Mouse (Mus musculus): ENCODE measurements around the gene Wipi1. TPM values are rescaled to one million over a fixed set of nuclear protein-coding genes. Genes with fewer than 3 reads are reported as not detected.

The Wipi1 gene
- total RNA-seq, 2 experiments from 2014 or later = 53.0 to 60.8 TPM

- TF ChIP-seq CTCF (IDR thresholded peaks at IDR 0.05) = no peak
- intact Hi-C loops (cut with DNase I) = loop anchor here (10.0 kb wide), 1 partner anchor 280 kb away; no protein-coding TSS in a partner anchor
- Histone ChIP-seq H3K4me3 (no peak overlapping the region), H3K27ac (peak overlapping the region; percentile 78)
- no peak for DNase-seq
These were observed 3.5 kb upstream of the Wipi1 start for GRCm38 (mm10) chr11:109615286-109615685.

GRCm38 (mm10) chr11:109612871-109613529, 1.2 kb upstream of the Wipi1 start:
- TF ChIP-seq CTCF (IDR thresholded peaks at IDR 0.05) = no peak
- Histone ChIP-seq H3K4me3 (no peak overlapping the region), H3K27ac (peak overlapping the region; percentile 94; the same call in 1 of the 2 replicates)
- no peak for DNase-seq
- intact Hi-C loops (cut with DNase I) = loop anchor here (10.0 kb wide), 1 partner anchor 278 kb away; no protein-coding TSS in a partner anchor

DNA sequence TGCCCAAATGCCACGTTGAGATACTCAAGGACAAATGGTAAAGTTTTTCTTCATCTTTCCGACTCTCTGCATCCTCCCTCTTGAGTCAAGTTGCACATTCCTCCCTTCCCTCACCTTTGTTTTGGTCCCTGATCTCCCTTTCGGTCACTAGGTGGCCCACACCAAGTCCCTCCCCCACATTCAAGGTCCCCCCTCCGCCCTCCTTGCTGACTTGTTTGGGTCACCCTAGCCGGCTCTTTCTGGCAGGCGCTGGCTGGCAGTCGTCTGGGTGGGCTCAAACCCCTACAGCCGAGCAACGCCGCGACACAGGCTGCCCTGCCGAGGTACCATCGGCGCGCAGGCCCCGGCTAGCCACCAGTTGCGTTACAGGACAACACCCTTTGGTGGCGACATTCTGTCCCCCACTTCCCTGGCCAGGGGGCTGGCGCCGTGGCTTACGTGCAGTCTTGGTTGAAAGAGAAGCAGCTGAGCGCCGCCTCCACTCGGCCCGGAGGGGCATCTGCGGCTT, 918 bp downstream of the Wipi1 start:
- no peak for DNase-seq
- intact Hi-C loops (cut with DNase I) = loop anchor here (10.0 kb wide), 1 partner anchor 276 kb away; no protein-coding TSS in a partner anchor
- TF ChIP-seq CTCF (IDR thresholded peaks at IDR 0.05) = peak; percentile 29; the same call in 1 of the 2 replicates

GRCm38 (mm10) chr11:109610046-109610794, 1.5 kb downstream of the Wipi1 start:
- H3K4me3 ChIP-seq = peak overlapping the region; percentile 93
- peak; percentile 47 for DNase-seq
- peak overlapping the region; percentile 94 for H3K27ac ChIP-seq
- intact Hi-C loops (cut with DNase I) = loop anchor here (10.0 kb wide), 1 partner anchor 275 kb away; no protein-coding TSS in a partner anchor
- TF ChIP-seq CTCF (IDR thresholded peaks at IDR 0.05) = no peak

More for the DNA sequence above, 918 bp downstream of the Wipi1 start:
- Histone ChIP-seq H3K4me3 (peak overlapping the region; percentile 93), H3K27ac (peak overlapping the region; percentile 94)

GRCm38 (mm10) chr11:109608976-109609625, 2.7 kb downstream of the Wipi1 start:
- intact Hi-C loops (cut with DNase I) = no loop called here
- Histone ChIP-seq H3K27ac (peak overlapping the region; percentile 94), H3K4me3 (peak overlapping the region; percentile 93)
- DNase-seq = peak; percentile 42
- TF ChIP-seq CTCF (IDR thresholded peaks at IDR 0.05) = no peak

DNA sequence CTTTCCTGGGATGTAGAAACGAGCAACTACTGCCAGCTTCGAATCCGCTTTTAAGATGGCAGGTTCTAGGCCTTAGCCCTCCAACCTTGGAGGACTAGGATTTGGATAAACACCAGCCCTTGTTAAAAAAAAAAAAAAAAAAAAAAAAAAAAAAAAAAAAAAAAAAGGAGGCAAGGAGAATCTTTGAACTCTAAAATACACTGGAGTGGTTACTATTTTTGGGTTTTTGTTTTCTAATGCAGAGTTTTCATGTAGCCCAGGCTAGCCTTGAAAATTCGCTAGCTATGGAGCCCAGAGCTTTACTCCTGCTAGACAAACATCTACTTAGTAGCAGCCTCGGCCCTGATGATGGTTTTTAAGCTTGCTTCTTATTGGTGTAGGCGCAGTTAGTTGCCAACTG, 4.2 kb downstream of the Wipi1 start:
- no peak for TF ChIP-seq CTCF (IDR thresholded peaks at IDR 0.05)
- H3K4me3 ChIP-seq = no peak overlapping the region
- peak overlapping the region; percentile 12; the same call in 1 of the 2 replicates for H3K27ac ChIP-seq
- intact Hi-C loops (cut with DNase I) = no loop called here
- no peak for DNase-seq

DNA sequence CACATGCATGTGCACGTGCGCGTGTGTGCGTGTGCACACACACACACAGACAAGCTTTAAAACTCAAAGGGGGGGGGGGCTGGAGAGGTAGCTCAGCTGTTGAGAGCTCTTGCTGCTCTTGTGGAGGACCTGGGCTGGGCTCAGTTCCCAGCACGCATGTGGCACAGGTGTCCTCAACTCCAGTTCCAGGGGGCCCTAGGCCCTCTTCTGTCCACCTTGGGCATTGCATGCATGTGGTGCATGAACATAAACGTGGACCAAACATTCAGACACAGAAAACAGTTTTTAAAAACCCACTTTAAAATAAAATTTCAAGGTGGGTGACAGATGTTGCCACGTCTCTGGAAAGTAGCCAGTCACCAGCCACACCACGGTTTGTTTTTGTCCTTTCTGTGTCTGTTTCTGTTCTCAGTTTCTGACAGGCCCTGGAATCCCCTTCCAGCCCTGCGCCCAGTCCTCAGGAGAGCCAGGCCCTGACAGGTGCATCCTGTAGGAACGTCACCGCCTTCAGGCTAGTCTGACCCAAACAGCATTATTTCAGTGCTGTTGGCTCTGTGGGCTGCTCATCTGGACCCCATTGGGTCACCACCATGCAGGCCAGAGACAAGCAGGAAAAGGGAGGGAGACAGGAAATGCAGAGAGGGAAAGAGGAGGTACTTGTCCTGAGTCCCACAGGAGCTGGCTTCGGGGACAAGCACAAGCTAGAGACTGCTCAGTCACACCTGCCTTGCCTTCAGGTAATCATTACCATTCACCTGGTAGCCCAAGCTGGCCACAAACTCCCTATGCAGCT, 12.8 kb downstream of the Wipi1 start:
- DNase-seq = no peak
- Histone ChIP-seq H3K27ac (no peak overlapping the region), H3K4me3 (no peak overlapping the region)
- intact Hi-C loops (cut with DNase I) = no loop called here
- TF ChIP-seq CTCF (IDR thresholded peaks at IDR 0.05) = peak; percentile 30; the same call in 1 of the 2 replicates

DNA sequence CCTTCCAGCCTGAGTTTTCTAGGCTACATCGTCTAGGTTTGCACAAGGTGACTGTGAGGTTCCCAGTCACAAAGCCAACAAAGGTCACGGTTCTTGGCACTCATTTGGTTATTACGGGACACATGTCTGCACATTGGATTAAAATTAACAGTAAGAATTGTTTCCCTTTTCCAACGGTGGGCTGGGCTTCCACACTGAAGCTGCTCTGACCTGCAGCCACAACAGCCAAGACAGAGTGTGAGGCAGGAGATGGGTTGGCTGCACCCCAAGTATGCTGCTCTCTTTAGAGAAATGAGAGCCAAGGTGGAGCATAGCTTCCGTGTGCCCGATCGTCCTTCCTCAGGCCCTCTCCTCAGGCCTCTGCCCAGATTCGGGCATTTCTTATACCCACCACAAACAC, 17.0 kb downstream of the Wipi1 start:
- no peak for TF ChIP-seq CTCF (IDR thresholded peaks at IDR 0.05)
- peak; percentile 48 for DNase-seq
- intact Hi-C loops (cut with DNase I) = no loop called here
- peak overlapping the region; percentile 49 for H3K27ac ChIP-seq
- no peak overlapping the region for H3K4me3 ChIP-seq

- Histone ChIP-seq H3K27ac (no peak overlapping the region), H3K4me3 (no peak overlapping the region)
- TF ChIP-seq CTCF (IDR thresholded peaks at IDR 0.05) = no peak
- intact Hi-C loops (cut with DNase I) = no loop called here
- DNase-seq = no peak
These were observed 18.4 kb downstream of the Wipi1 start for GRCm38 (mm10) chr11:109593200-109593981.

DNA sequence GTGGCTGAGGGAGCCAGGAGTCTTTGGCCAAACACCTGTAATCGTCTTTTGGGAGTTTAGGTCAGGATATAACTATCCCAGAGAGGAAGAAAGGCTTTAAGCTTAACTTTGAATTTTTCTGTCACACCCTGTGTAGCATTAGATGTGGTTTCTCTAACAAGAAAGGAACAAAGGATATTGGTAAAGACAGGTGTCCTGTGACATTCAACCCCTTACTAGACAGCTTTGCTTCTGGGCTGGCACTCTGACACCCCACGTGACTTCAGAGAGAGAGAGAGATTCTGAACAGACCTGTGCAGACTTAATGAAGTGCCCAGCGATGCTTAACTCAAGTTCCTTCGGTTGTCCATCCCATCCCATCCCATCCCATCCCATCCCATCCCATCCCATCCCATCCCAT, 20.3 kb downstream of the Wipi1 start:
- DNase-seq = no peak
- no peak for TF ChIP-seq CTCF (IDR thresholded peaks at IDR 0.05)
- H3K27ac ChIP-seq = no peak overlapping the region
- no peak overlapping the region for H3K4me3 ChIP-seq
- intact Hi-C loops (cut with DNase I) = no loop called here

DNA sequence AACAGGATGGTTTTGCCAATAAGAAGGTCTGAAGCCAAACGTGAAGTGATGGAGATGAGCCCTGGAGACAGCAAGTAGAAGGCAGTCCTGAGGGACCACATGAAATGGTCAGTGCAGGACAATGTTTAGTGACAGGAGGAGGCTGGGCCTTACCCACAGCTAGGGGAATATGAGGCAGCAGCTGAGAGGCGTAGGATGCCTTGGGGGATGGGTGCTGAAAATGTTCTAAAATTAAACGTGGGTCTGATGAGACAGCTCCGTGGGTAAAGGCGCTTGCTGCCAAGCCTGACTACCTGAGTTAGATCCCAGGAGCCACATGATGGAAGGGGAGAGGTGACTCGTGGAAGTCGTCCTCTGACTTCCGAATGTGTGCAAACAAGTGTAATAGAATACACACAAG, 21.8 kb downstream of the Wipi1 start:
- TF ChIP-seq CTCF (IDR thresholded peaks at IDR 0.05) = no peak
- DNase-seq = peak; percentile 69
- peak overlapping the region; percentile 79 for H3K27ac ChIP-seq
- no peak overlapping the region for H3K4me3 ChIP-seq
- intact Hi-C loops (cut with DNase I) = no loop called here
